Mouse (Mus musculus): ENCODE measurements around the gene Mrpl48.

Mrpl48 gene

DNA sequence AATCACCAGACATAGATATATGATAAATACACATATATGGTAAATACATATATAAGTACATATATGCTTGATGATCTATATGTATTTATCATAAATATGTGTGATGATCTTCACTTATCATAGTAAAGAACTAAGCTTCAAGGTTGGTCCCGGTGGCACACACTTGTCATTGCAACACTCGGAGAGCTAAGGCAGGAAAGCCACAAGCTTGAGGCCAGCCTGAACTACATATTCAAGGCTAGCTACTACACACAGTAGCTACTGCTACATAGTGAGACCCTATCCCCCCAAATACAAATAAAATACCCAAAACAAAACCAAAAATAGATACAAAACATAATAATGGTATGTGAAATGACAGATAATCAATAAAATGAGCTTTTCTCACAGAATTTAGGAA is 72.3 kb downstream of the Mrpl48 start:
- no peak for DNase-seq (ENCODE audit: low spot score in 2 of 2)

DNA sequence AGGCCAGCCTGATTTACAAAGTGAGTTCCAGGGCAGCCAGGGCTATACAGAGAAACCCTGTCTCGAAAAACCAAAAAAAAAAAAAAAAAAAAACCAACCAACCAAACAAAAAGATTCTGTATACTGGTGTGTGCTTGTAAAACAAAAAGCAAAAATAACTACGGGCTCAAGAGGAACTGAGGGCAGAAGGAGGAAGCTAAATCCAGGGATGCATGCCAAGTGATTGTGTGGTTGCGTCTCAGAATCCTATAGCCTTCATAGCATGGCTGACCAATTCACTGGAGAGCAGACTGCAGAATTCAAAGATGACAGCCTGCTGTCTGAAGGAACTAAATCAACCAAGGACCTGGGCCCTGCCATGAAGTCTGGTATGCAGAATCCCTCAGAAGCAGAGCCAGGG is 73.9 kb downstream of the Mrpl48 start:
- no peak for DNase-seq (ENCODE audit: low spot score in 2 of 2)

DNA sequence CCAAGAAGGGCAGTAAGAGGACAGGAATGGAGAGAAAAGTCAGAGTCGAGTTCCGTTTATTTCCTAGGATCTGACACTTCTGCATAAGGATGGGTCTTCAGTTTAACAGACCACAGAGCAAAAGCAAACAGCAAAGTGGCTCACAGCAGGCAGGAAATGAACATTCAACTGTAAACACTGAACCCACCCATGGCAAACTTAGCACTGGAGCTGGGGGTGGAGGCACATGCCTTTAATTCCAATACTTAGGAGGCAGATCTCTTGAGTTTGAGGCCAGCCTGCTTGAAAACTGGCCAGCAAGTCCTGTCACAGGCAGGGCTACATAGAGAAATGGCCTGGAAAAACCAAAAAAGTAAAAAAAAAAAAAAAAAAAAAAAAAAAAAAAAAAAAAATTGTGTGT is 74.6 kb downstream of the Mrpl48 start:
- no peak for DNase-seq (ENCODE audit: low spot score in 2 of 2)

DNA sequence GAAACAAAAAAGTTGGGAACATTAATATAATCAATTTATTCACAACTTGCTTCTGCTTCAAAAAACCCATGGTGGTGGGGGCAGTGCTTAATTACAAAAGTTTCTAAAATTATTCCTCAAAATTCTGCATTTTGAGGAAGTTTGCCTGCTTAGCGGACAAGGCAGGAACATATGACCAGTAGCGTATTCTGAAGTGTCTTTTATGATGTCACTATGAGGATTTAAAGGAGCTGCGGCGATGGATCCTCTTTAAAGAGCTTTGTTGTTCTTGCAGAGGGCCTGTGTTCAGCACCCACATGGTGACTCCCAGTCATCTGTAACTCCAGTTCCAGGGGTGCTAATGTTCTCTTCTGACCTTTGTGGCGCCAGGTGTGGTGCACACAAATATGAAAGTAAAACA is 77.3 kb downstream of the Mrpl48 start:
- no peak for DNase-seq (ENCODE audit: low spot score in 2 of 2)

DNA sequence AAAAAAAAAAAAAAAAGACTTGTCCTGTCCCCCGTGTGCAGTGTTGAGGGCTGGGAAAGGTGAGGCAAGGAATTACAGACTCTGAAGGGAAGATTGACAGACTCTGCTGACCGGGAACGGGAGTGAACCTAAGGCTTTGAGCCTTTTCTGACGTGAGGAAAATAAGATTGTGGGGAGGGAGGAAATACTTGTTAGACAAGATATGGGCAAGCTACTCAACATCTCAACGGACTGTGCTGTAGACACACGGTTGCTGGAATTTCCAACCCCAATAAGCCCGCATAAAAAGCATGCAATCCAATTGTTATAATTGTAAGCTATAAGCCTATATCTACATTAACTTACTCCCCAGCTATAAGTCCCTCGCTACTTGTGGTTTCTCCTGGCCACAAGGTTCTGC is 83.4 kb downstream of the Mrpl48 start:
- no peak for DNase-seq (ENCODE audit: low spot score in 2 of 2)

DNA sequence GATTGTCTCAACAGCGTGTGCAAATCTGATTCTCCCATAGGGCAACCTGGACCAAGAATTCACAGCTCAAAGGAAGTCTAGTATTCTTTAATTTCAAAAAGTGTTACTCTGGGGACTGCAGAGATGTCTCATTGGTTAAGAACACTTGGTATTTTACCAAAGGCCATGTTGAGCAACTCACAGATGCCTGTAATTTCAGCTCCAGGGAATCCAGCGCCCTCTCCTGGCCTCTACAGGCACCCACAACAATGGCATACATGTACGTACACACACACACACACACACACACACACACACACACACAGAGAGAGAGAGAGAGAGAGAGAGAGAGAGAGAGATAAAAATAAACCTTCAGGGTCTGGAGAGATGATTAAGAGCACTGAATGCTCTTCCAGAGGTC is 85.9 kb downstream of the Mrpl48 start:
- DNase-seq (ENCODE audit: low spot score in 2 of 2) = no peak

DNA sequence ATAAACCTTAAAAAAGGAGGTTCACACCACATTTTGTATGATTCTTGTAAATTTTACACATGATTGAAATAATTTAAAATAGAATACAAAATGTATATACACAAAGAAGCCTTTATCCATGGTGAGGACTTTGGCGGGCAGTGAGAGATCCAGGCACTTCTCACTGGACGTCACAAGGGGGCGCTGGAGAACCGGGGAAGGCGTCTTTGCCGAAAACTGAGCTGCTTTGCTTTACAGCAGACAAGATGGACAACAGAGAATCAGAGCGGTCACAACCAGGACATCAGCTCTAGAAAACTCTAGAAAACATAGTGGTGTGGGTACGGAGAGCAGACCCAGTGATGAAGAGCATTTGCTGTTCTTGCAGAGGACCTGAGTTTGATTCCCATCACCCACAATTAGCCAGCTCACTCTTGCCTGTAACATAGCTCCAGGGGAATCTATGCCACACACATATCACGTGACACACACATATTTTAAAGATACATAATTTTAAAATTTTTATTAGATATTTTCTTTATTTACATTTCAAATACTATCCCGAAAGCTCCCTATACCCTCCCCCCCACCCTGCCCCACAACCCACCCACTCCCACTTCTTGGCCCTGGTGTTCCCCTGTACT is 87.3 kb downstream of the Mrpl48 start:
- DNase-seq (ENCODE audit: low spot score in 2 of 2) = peak; percentile 74 to 81

DNA sequence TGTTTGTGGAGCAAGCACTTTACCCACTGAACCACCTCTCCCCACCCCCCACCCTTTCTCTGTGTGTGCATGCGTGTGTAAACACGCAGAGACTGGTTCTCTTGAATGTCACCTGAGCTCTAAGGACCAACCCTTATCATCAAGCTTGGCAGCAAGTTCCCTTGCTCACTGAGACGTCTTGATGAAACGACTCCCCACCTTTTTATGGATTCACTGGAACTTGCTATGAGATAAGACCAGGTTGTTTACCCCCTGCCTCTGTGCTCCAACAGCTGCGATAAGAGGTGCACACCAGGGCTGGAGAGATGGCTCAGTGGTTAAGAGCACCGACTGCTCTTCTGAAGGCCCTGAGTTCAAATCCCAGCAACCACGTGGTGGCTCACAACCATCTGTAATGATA is 87.9 kb downstream of the Mrpl48 start:
- no peak for DNase-seq (ENCODE audit: low spot score in 2 of 2)

DNA sequence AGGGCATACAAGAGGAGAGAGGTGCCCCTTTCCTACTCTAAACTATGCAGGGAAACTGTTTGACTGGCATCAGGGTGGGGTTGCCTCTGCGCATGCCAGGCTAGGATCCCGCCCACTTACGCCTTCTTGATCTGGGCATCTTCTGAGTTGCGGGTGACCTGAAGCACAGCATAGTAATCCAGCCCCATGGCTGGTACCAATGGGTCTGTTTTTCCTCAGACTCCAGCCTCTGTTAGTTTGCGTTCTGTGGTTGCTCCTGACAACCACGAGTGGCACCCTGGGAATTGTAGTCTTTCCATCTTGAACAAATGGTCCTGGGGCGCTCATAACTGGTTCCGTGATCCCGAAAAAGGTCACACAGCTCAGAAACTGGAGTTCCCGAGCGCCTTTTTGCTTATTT is 93.5 kb downstream of the Mrpl48 start, which contains the start of gene Dnajb13:
Gene Dnajb13, minus strand, starts transcription at position 388 of the 400 bp plus-strand sequence.
- no peak for DNase-seq (ENCODE audit: low spot score in 2 of 2)

DNA sequence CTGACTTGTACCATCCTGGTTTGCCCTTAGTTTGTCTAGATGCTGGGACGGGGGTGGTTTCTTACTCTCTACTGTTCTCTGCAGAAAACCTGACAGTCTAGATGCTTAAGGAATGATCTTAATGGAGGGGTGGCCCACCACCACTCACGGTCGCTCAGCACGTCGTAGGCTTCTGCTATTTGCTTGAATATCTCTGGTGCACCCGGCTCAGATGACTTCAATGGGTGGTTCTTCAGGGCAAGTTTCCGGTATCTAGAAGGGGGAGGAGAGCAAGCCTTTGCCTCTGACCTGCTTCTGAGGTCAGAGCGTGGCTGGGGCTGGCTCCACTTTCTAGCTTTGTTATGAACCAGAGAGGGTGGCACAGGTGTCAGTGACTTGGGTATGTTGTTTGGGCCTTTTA is 96.5 kb downstream of the Mrpl48 start:
- no peak for DNase-seq (ENCODE audit: low spot score in 2 of 2)

DNA sequence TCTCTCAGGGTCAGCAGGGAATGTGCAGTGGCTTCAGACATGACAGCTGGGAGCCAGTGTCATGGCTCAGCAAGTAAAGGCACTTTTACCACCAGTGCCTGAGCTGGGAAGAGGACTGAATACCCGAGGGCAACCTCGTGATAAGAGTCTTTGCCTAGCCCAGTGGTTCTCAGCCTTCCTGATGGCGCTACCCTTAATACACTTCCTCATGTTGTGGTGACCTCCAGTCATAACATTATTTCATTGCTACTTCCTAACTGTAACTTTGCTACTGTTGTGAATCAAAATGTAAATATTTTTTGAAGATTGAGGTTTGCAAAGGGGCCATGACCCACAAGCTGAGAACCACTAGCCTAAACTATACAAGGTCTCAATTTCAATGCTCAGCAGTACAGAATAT is 99.4 kb downstream of the Mrpl48 start:
- no peak for DNase-seq (ENCODE audit: low spot score in 2 of 2)

DNA sequence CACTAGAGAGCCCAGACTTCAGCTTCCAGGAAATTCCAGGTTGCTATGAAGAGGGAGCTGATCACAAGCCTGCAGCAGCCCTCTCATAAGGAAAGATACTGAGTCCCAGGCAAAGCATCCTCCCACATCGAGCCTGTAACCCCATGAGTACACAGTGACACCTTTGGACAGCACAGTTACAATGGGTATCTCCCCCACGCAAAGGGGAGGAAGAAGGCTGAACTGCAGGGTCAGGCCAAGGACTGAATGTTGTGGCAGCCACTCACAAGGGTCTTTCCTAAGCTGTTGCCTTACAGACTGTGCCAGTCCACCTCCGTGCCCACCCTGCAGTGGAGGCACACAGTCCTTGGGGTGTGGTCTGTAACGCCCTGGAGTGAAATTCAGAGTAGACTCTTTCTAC is 101.6 kb downstream of the Mrpl48 start:
- DNase-seq (ENCODE audit: low spot score in 2 of 2) = no peak

DNA sequence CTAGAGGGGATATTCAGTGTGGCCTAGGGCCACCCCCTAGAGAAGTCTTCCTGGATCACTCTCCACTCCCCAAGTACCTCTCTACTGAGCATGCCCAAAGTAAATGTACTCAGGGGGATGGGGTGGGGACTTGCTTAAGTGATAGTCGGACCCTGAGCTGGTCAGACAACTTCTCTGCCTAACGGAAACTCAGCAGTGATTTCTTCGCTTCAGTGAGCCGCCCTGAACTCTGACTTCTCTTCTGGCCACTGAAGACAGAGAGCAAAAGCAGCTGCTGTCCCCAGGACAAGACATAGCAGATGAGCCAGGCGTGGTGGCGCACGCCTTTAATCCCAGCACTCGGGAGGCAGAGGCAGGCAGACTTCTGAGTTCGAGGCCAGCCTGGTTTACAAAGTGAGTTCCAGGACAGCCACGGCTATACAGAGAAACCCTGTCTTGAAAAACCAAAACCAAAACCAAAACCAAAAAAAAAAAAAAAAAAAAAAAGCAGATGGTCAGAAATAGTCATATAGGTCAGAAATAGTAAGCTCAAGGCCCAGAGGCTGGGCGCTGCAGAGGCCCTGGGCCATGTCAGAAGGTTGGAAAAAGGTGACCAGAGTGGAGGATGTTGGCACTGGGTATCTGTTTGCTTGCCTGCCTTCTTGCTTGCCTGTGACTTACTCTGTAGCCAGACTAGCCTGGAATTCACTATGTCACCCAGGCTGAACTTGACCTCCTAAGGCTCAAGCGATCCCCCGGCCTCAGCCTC is 103.2 kb downstream of the Mrpl48 start:
- no peak for DNase-seq (ENCODE audit: low spot score in 2 of 2)

DNA sequence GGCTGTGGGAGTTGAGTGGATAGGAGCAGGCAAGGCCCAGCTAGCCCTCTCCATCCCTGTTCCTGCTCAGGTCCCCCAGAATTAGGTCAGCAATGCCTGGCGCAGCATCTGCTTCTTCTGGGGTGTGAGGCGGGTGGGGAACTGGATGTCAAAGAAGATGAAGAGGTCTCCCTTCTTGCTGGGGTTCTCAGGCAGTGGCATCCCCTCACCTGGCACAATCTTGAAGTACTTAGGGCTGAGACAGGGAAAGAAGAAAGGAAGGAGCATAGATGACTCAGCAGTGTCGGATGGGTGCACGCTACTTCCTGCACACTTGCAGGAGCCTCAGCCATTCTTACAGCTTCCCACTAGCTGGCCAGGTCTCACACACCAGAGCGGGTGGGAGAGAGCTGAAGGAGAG is 105.0 kb downstream of the Mrpl48 start:
- no peak for DNase-seq (ENCODE audit: low spot score in 2 of 2)

DNA sequence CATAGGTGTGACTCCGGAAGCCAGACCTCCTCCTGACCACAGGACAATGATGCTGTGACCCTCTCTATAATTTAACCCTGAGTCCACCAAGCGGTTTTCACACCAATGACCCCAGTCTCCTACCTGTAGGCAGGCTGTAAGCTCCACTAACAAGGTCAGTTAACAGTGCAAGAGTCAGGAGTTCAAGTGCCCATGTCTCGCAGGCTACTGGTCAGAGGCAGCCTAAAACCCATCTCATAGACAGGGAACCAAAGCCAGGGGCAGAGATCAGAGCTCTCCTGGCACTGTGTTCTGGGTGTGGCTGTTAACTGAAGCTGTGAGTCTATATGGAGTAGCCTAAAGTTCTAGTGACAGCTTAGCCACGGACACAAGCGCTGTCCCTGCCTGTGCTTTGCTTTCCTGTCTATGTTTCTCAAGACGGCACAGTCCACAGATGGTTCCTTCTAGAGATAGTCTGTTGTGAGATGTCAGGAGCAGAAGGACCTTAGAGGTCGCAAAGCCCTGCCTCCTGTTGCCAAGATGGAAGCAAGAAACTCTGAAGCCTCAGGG is 105.7 kb downstream of the Mrpl48 start:
- no peak for DNase-seq (ENCODE audit: low spot score in 2 of 2)

DNA sequence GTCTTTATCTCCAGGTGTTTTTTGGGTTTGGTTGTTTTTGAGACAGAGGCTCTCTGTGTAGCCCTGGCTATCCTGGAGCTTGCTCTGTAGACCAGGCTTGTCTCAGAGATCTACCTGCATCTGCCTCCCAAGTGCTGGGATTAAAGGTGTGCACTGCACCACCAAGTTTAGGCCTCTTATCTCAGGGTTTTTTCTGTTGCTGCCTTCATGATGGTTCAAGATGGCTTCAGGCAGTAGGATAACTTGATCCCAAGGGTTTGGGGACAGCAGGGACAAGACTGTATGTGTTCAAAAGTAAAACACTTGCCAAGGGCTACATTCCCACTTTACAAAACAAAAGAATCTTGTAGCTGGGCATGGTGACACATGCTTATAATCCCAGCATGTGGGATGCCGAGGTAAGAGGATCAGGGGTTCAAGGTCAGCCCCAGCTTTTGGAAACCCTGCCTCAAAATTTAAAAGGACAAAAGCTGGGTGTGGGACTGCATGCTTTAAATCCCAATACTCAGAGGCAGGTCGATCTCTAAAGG is 106.2 kb downstream of the Mrpl48 start:
- DNase-seq (ENCODE audit: low spot score in 2 of 2) = no peak

DNA sequence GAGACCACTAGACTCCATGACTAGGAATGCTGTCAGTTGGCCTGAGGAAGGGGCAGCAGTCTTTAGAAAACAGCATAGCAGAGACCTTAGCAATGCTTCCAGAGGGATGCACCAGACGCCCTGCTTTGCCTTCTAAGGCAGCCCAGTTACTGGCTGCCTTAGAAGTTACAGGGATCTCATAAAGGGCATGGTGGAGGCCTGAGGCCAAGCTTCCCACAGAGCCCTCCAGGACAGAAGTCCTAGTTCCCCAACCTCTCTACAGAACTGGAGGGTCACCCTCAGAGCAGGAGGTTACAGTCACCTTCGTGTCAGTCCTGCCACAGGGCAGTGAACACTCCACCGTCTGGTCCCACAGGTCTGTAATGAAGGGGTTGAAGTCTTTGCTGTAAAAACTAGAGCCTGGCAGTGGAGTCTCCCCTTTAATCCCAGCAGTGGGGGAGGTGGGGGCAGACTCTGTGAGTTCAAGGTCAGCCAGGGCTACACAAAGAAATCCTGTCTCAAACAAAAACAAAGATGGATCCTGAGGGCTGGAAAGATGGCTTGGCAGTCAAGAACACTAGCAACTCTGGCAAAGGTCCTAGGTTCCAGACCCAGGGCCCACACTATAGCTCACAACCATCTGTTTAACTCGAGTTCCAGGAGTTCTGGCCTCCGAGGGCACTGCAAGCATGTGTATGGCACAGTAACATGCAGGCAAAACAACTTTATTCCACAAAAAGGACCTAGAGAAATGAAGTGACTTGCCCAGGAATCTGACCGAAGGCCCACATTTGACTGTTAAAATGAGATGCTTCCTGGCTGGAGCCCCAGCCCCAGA is 106.9 kb downstream of the Mrpl48 start:
- no peak for DNase-seq (ENCODE audit: low spot score in 2 of 2)

DNA sequence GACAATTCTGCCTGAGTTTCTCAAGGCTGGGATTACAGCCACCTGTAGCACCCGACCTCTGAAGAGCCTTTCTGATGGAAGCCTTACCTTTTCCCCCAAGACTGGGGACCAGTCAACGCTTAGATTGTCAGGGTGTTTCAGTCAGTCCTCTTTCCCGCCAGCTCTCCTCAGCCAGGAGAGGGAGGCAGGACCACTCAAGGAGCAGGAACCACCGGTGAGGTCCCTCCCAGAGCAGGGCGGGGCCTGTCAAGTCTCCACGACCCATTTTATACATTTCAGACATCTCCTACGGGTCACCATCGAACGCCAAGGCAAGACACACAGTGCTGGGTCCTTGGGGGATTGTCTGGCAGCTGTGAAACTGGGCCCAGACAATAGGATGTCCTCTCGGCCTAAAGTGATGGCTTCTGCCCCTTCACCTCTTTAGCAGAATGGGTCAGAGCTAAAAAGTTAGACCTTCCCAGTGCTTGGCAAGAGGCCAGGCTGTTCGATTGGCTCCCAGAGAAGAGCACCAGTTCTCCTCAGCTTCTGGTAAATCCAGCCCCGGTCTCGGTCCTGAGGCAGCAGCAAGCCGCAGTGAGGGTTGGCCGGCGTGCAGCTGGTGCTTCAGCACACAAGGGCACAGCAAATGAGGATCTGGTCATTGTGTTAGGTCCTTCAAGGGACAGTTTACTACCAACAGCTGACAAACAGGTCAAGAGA is 107.7 kb downstream of the Mrpl48 start:
- DNase-seq (ENCODE audit: low spot score in 2 of 2) = no peak

DNA sequence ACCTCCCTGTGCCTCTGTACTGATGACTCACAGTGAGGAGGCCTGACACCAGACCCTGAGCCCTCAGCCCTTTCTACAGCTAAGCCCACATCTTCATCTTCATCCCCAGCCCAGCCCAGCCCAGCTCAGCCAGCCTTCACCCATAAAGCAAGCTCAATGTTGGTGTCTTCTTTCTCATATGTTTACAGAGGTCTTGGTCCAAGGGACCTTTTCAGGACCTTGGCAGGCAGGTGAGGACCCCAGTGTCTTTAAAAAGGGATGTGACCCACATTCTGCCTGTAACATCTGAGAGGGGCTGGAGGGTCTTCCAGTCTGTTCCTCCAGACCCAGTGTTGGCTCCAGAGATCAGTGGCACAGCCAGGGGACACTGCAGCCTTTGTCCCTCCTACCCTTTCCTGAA is 108.6 kb downstream of the Mrpl48 start:
- DNase-seq (ENCODE audit: low spot score in 2 of 2) = no peak

DNA sequence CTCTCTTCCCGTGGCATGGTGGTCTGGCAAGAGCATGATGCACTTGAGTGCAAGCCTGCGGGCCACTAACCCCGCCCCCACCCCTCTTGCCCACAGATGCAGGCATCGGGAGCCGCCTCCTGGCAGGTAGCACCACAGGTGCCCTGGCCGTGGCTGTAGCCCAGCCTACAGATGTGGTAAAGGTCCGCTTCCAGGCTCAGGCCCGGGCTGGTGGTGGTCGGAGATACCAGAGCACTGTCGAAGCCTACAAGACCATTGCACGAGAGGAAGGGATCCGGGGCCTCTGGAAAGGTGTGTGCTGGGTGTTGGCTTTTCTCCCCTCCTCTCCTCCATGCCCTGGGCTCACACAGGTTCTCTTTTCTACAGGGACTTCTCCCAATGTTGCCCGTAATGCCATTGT is 110.1 kb downstream of the Mrpl48 start:
- DNase-seq (ENCODE audit: low spot score in 2 of 2) = no peak

DNA sequence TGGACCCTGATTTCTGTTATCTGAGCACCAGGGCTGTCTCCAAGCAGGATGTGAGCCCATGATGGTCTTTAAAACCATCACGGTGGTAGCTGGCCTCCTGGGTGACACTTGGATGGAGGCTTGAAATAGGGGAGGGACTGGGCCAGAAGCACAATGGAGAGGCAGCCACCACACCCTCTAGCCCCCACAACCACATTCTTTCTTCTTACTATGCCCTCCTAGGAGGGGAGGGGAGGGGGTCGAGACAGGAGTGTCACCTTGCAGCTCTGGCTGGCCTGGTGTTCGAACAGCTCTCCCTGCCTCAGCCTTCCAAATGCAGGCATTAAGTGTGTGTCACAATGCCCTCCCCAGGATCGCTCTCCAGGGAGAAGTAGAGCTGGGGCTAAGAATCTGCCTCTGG is 110.7 kb downstream of the Mrpl48 start:
- DNase-seq (ENCODE audit: low spot score in 2 of 2) = no peak

DNA sequence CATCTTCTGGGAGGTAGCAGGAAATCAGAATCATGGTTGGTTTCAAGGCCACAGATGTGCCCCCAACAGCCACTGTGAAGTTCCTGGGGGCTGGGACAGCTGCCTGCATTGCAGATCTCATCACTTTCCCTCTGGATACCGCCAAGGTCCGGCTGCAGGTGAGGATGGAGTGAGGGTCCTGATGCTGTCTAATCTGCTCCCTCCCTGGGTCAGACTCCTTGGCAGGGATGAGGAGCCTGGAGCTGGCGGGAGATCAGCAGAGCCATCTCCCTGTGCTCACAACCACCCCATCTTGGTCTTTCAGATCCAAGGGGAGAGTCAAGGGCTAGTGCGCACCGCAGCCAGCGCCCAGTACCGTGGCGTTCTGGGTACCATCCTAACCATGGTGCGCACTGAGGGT is 111.3 kb downstream of the Mrpl48 start:
- no peak for DNase-seq (ENCODE audit: low spot score in 2 of 2)

All from natural killer cell, adult 2 months (primary cell).